In the genomic region with DNA sequence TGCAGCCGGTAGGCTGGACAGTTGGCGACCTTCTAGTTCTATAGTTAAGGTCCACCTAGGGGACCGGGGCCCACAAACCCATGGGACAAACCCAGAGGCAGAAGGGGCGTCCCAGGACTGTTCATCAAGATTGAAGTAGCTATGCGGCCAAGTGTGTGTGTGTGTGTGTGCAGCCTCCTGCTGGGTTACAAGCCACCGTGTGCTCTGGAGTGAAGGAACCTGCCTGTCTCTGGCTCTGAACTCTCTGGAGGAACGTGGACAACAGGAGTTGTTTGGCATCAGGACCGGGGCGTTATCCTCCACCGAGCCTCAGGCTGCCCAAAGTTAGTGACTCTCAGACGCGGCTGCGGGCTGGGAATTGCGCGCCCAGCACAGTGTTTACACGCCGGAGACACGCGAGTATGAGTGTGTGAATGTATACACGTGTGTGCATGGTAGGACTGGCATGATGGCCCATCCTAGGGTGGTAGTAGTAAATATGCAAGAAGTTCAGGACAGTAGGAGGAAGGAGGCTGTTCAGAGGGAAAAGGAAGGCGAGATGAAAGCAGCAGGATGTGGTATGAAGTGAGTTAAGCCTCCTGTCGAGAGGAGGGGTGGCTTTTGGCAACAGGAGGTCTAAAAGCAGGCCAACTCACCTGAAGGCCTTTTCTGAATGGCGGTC, we compare ENCODE assay signal across 8 mouse cellular contexts. TPM values are rescaled to one million over a fixed set of nuclear protein-coding genes. Genes with fewer than 3 reads are reported as not detected.
DNase-seq lines count a peak whose midpoint lies in the region; ATAC-seq and TF ChIP-seq lines count a peak whose summit lies in the region.

No protein-coding gene starts in this region.

- peak overlapping the region; percentile 66 for H3K4me2 ChIP-seq in lung, embryonic 15.5 days
- H3K4me2 ChIP-seq in limb, embryonic 15.5 days, result peak overlapping the region; percentile 69

- peaks cover 27% of the 10 kb centered on the region for H3K27me3 ChIP-seq in lung, embryonic 15.5 days
- H3K27me3 ChIP-seq in limb, embryonic 15.5 days, result 0 out of 2 replicates have a peak, but pooled peaks cover 10% of the 10 kb centered on the region
- H3K27me3 ChIP-seq in splenic B cell, adult 2 months (ENCODE audit: control insufficient read depth, insufficient read depth, low read length, poor library complexity, severe bottlenecking), result no peaks in the 10 kb centered on the region

- no peak overlapping the region for H3K27ac ChIP-seq in lung, embryonic 15.5 days
- no peak overlapping the region for H3K27ac ChIP-seq in embryonic fibroblast, embryonic 13.5 days (ENCODE audit: insufficient read depth, low read length)
- H3K27ac ChIP-seq in limb, embryonic 15.5 days, result no peak overlapping the region

- H3K36me3 ChIP-seq in lung, embryonic 15.5 days, result no peaks in the 10 kb centered on the region
- H3K36me3 ChIP-seq in limb, embryonic 15.5 days, result no peaks in the 10 kb centered on the region
- no peaks in the 10 kb centered on the region for H3K36me3 ChIP-seq in splenic B cell, adult 2 months (ENCODE audit: control insufficient read depth, insufficient read depth, low read length, poor library complexity, severe bottlenecking)

- ATAC-seq in lung, embryonic 15.5 days (ENCODE audit: borderline replicate concordance, extremely low read depth, low FRiP score, low TSS enrichment), result peak; percentile 27; the same call in 1 of the 2 replicates
- no peak; the same call in 1 of the 2 replicates for ATAC-seq in limb, embryonic 15.5 days (ENCODE audit: insufficient number of reproducible peaks, low FRiP score, low TSS enrichment, low read depth)

- peak overlapping the region; percentile 12; the same call in 1 of the 2 replicates for H3K9ac ChIP-seq in lung, embryonic 15.5 days
- H3K9ac ChIP-seq in limb, embryonic 15.5 days, result 0 out of 2 replicates have a peak overlapping the region, but pooled peaks have one; percentile 20

- no peak for TF ChIP-seq CTCF in embryonic fibroblast, embryonic 13.5 days (IDR thresholded peaks at IDR 0.05; ENCODE audit: borderline replicate concordance, insufficient read depth, low read length)

- 22% methylated on average over 23 of the region's 23 CpGs for WGBS in lung, embryonic 15.5 days
- WGBS in limb, embryonic 15.5 days, result 31% methylated on average over 23 of the region's 23 CpGs

- no peak for DNase-seq in lung, postnatal 25 days (ENCODE audit: low spot score)
- DNase-seq in splenic B cell, adult 2 months (ENCODE audit: low read depth, low spot score), result peak; percentile 24
- DNase-seq in urinary bladder, postnatal 14 days (ENCODE audit: low spot score), result no peak
- DNase-seq in cerebellum, adult 11-12 months, result no peak
- DNase-seq in layer of hippocampus, postnatal 10 days (ENCODE audit: low spot score in 2 of 2), result no peak

- H3K4me1 ChIP-seq in lung, embryonic 15.5 days, result peaks cover 15% of the 10 kb centered on the region
- H3K4me1 ChIP-seq in embryonic fibroblast, embryonic 13.5 days (ENCODE audit: control insufficient read depth, insufficient read depth, low read length), result no peaks in the 10 kb centered on the region
- peaks cover 15% of the 10 kb centered on the region for H3K4me1 ChIP-seq in limb, embryonic 15.5 days

- no peaks in the 10 kb centered on the region for H3K9me3 ChIP-seq in lung, embryonic 15.5 days
- H3K9me3 ChIP-seq in limb, embryonic 15.5 days, result no peaks in the 10 kb centered on the region; the same call in 1 of the 2 replicates

- no peak for TF ChIP-seq POLR2A in embryonic fibroblast, embryonic 13.5 days (IDR thresholded peaks at IDR 0.05; ENCODE audit: low read depth, low read length)

- peak overlapping the region; percentile 40 for H3K4me3 ChIP-seq in lung, embryonic 15.5 days
- H3K4me3 ChIP-seq in embryonic fibroblast, embryonic 13.5 days (ENCODE audit: insufficient read depth, low read length), result peak overlapping the region; percentile 56
- H3K4me3 ChIP-seq in limb, embryonic 15.5 days, result peak overlapping the region; percentile 43

RNA-seq across cellular contexts. Expression of a gene that starts 0.6 kb away (rescaled TPM):
- polyA plus RNA-seq in lung, embryonic 15.5 days (2015; fragmentation: Nextera tagmentation; extraction: Ambion mirVana), result 0.18 and 0.71 TPM in 2 replicates
- polyA plus RNA-seq in embryonic fibroblast, embryonic 13.5 days (2011; ENCODE audit: insufficient read length, low read depth, missing spikeins), result 0.86 and 1.3 TPM in 2 replicates
- polyA plus RNA-seq in limb, embryonic 15.5 days (2015; fragmentation: Nextera tagmentation; extraction: Ambion mirVana), result 0.36 and 0.38 TPM in 2 replicates
- 1 to 10 TPM; 1.2 to 1.6 TPM for total RNA-seq in layer of hippocampus, postnatal 10 days (2021)

RNA-seq across cellular contexts. Expression of a gene that starts 31.9 kb away (rescaled TPM):
- polyA plus RNA-seq in lung, embryonic 15.5 days (2015; fragmentation: Nextera tagmentation; extraction: Ambion mirVana), result 4.0 and 4.8 TPM in 2 replicates
- polyA plus RNA-seq in embryonic fibroblast, embryonic 13.5 days (2011; ENCODE audit: insufficient read length, low read depth, missing spikeins), result 3.7 and 6.1 TPM in 2 replicates
- 8.2 and 9.0 TPM in 2 replicates for polyA plus RNA-seq in limb, embryonic 15.5 days (2015; fragmentation: Nextera tagmentation; extraction: Ambion mirVana)
- 10 to 100 TPM in 1 of 2 experiments, 1 to 10 TPM in 1; 9.8 to 10.6 TPM for total RNA-seq in layer of hippocampus, postnatal 10 days (2021)
